Mouse (Mus musculus) stomach, postnatal 0 days (tissue): ENCODE results near the gene Immp2l.

ENCODE experiments used
- CTCF ChIP-seq: IDR thresholded peaks from 2 replicates; pipeline ENCODE4 v1.5.1; 2016; ENCODE audit warnings: antibody characterized with exemption, low read depth, mild to moderate bottlenecking, moderate library complexity
- EP300 ChIP-seq: optimal IDR thresholded peaks from 2 replicates; pipeline ENCODE3; 2016; ENCODE audit warnings: antibody characterized with exemption

GRCm38 (mm10) chr12:41469096-41469801 is 445.4 kb downstream of the Immp2l start:
- TF ChIP-seq CTCF (no peak), EP300 (no peak)
